8 mouse cellular contexts compared by ENCODE assay signal in the genomic region with DNA sequence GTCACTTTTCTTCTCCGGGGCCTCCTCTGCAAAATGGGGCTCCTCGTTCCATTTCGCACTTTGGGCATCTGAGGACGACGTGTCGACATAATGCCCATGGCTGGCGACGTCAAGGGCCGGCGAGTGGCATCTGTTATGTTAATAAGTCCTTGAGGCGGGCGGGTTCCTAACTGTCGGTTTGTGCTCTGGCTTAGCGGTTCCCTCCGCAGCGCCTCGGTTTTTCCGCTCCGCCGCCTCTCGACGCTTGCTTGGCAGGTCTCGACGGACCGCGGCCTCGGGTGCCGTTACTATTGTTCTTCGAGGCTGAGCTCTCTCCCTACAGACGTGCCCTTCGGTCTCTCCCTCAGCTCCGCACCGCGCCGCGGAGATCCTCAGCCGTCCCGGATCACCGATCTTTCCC. TPM values are rescaled to one million over a fixed set of nuclear protein-coding genes. Genes with fewer than 3 reads are reported as not detected.
DNase-seq lines count a peak whose midpoint lies in the region; ATAC-seq lines count a peak whose summit lies in the region.

A gene (plus strand): TSS at position 133 of the 400 bp plus-strand sequence.

- H3K4me2 ChIP-seq in kidney, embryonic 14.5 days (replicated peaks; ENCODE audit: low read depth, low read length), result peak within 1 kb of the TSS; percentile 60

- H3K27me3 ChIP-seq in kidney, embryonic 14.5 days (ENCODE audit: control insufficient read depth, insufficient read depth, low read length), result no peaks in the 10 kb centered on the region
- H3K27me3 ChIP-seq in megakaryocyte, embryonic 14.5 days (replicated peaks), result peaks cover 36% of the 10 kb centered on the region

- ATAC-seq in kidney, embryonic 14.5 days (ENCODE audit: low FRiP score, low TSS enrichment), result no peak; the same call in 1 of the 2 replicates
- ATAC-seq in inflammation-experienced regulatory T-cells, adult 6 months, result peak; percentile 72

- peaks cover 16% of the 10 kb centered on the region for H3K4me1 ChIP-seq in kidney, embryonic 14.5 days (ENCODE audit: control insufficient read depth, insufficient read depth, low read length)
- H3K4me1 ChIP-seq in megakaryocyte, embryonic 14.5 days, result peaks cover 33% of the 10 kb centered on the region

- H3K4me3 ChIP-seq in kidney, embryonic 14.5 days (ENCODE audit: low read length), result peak within 1 kb of the TSS; percentile 99
- peak within 1 kb of the TSS; percentile 96 for H3K4me3 ChIP-seq in megakaryocyte, embryonic 14.5 days (replicated peaks)

- 2% methylated on average over 39 of the region's 39 CpGs for WGBS in kidney, embryonic 14.5 days

- DNase-seq in kidney, postnatal 4 days, result no peak
- DNase-seq in adrenal gland, postnatal 14 days, result no peak
- DNase-seq in gastrocnemius, adult 8-10 months (ENCODE audit: low spot score in 2 of 2), result no peak
- DNase-seq in spleen, postnatal 4 days (ENCODE audit: low spot score in 2 of 2), result no peak
- no peak for DNase-seq in c-Kit-positive CD71-positive TER-119-positive erythroid progenitor cells, embryonic 14.5 days (ENCODE audit: low spot score)

- peak within 1 kb of the TSS; percentile 99 for H3K9ac ChIP-seq in kidney, embryonic 14.5 days (ENCODE audit: low read depth, low read length)

- peak within 1 kb of the TSS; percentile 93 for H3K27ac ChIP-seq in kidney, embryonic 14.5 days (ENCODE audit: low read depth, low read length)

- peaks cover 11% of the 10 kb centered on the region for H3K36me3 ChIP-seq in kidney, embryonic 14.5 days (ENCODE audit: control insufficient read depth, insufficient read depth, low read length)
- H3K36me3 ChIP-seq in megakaryocyte, embryonic 14.5 days (replicated peaks; ENCODE audit: low read length), result peaks cover 25% of the 10 kb centered on the region

- no peaks in the 10 kb centered on the region for H3K9me3 ChIP-seq in kidney, embryonic 14.5 days (ENCODE audit: control insufficient read depth, low read length)
- peaks cover 6% of the 10 kb centered on the region for H3K9me3 ChIP-seq in megakaryocyte, embryonic 14.5 days

RNA-seq across cellular contexts. Expression of the gene that starts here (rescaled TPM):
- polyA plus RNA-seq in kidney, embryonic 14.5 days (2014; fragmentation: Nextera tagmentation; extraction: Ambion mirVana), result 35.6 and 55.9 TPM in 2 replicates
- 104 and 107 TPM in 2 replicates for total RNA-seq in adrenal gland, postnatal 14 days (2021)
- total RNA-seq in gastrocnemius, adult 8-10 months (2022), result 100 to 1,000 TPM; 115 to 144 (median 123) TPM
- 10 to 100 TPM; 33.8 to 51.8 (median 42.4) TPM for polyA plus RNA-seq in inflammation-experienced regulatory T-cells, adult 6 months (2017; shearing (Covaris generic))
- polyA plus RNA-seq in megakaryocyte, embryonic 14.5 days (2012; ENCODE audit: insufficient read depth, low replicate concordance), result 34.5 and 54.4 TPM in 2 replicates
